Mouse (Mus musculus) c-Kit-negative CD71-positive TER-119-positive erythroid progenitor cells, embryonic 14.5 days (primary cell): ENCODE measurements at regions not wholly inside any gene's neighbourhood (a gene's known extent, or its start where the extent isn't known, plus 50 kb on each side); places are given as distances from the start of the nearest gene placed in this dataset.

Experiments used
- DNase-seq: peaks from one replicate; pipeline ENCODE4 v3.0.0-alpha.2; 2013; ENCODE audit warnings: low read depth, low spot score

DNA sequence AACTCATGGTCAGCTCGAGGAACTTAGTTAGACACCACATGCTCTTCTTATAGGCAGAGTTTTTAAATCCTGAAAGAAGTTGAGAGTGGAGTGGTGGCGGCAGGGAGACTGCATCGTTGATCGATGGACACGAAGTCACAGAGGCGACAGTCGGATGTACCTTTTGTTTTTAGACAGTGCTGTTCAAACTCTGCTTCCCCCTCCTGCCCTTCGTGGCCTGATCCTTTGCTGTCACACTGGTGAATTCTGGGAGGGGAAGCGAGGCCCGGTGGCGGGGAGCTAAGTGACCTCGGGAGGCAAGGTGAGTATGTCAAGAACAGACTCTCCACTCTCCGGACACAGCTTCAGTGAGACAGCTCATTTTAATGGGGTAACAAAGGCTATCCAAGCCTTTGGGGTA lies 155.5 kb downstream of the Cog6 start:
- DNase-seq: no peak

DNA sequence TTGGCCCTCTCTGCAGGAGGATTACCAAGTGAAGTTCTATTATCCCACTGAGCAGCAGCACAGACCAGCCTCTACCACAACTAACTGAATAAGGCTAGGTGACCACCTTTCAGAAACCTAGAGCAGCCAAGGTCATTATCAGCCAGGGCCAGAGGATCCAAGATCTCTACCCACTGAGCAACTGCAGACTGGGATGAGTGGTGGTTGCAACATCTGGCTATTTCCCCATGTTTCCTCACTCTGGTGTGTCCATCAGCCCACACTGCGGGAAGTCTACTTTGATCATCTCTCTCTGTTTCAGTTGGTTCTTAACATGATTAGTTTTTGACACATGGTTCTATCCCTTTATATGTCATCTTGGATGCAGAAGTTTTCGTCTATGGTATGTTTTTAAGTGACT lies 157.2 kb downstream of the Cog6 start:
- DNase-seq: no peak

DNA sequence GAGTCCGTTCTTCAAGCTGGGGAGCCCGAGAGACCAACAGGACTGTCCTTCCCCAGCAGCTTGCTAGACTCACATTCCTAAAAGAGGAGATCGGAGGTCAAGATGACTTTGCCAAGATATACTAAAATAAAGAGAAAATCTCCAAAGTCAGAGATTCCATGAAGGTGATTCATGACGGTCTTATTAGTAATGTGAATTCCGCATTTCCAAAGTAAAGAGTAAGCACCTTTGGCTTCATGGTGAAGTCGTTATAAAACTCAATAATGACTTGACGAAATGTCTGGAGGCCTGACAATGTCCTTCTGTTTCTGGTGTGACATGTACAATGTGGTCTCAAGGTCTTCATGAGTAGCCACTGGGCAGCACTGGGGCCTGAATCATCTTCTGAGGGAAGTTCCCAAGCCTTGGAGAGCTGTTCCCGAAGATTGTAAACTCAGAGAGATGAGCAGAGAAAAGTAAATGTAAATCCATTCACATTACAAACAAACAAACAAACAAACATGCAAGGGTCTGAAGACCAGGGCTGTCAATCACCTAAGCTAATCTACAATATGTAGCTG lies 157.7 kb downstream of the Cog6 start:
- DNase-seq: no peak

DNA sequence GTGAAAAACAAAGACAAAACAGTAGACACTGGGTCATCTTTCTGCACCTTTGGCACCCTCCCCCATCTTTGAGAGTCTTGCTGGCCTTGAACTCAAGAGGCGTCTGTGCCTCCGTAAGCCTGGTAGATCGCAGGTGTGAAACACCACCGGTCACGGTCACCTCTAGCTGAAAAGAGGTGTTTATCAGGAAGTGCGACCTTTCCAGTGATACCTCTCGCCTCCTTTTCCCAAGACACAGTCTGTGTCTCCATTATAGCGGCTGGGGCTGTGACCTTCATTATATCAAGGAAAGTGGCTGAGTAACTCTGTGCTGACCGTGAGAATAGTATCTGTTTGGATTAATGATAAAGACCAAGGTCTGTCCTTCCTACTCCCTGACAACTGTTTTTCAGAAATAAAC lies 158.8 kb downstream of the Cog6 start:
- no peak for DNase-seq

DNA sequence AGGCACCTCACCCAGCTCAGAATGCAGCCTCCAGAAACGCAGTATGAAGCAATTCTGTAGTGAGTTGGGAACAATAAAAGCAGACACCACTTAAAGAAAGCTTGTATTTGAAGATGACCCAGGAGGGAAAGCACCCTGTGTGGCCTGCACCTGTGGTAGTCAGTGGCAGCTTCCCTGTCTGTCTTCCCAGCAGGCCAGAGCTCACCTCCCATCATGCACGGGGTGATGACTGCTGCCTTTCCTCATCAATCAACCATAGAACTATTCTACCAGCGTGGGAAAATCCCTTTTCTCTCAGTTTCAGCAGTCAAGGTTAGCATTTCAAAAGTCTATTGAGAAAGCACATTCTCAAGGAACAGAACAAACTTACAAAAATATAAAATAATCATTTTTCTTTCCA lies 160.0 kb downstream of the Cog6 start:
- no peak for DNase-seq

DNA sequence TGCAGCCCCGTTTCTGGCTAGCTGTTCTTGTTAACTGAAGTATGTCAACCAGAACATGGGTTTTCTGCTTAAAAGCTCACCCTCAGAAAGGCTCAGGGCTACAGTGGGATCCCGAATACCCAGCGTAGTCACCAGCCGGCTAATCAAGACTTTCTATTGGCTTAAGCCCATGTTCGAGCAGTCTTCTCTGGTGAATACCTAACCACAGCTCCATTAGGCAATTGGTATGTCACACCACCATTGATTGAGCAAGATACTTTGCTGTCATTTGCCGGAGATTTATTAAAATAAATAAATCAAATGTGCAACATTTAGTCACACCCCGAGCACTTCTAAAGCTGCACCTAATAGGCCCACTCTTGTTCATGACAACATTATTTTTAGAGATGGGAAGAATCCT lies 162.5 kb downstream of the Cog6 start:
- no peak for DNase-seq

DNA sequence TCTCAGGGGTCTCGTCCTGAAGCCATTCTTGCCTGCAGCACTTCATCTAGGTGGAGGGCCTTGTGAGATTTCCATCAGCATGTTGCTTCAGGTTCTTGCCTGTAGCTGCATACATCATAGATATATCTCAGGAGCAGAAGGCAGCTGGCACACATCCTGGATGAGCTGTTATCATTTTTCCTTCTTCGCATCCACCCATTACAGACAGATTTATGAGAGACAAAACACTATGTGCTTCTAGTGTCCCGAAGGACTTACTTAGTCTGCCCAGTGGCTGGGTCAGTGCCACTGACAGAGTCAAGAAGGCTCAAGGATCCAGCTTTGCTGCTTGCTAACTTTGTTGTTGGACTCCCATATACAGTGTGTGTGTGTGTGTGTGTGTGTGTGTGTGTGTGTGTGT lies 163.9 kb downstream of the Cog6 start:
- DNase-seq: no peak

DNA sequence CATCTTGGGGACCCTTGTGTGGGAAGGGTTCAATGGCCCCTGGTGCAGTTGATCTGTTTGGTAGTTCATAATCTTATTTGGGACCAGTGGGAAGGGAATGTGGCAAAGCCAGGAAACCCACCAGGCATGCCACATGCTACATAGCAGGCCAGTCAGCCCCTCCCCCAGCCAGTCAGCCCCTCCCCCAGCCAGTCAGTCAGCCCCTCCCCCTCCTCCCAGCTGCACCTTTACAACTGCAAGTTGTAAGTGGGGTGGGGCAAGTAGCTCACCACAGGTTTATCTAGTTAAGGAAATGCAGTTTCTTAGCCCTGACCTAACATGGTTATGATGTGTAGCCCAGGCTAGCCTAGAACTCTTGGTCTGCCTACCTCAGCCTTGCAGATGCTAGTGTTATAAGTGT lies 171.9 kb downstream of the Cog6 start:
- no peak for DNase-seq

DNA sequence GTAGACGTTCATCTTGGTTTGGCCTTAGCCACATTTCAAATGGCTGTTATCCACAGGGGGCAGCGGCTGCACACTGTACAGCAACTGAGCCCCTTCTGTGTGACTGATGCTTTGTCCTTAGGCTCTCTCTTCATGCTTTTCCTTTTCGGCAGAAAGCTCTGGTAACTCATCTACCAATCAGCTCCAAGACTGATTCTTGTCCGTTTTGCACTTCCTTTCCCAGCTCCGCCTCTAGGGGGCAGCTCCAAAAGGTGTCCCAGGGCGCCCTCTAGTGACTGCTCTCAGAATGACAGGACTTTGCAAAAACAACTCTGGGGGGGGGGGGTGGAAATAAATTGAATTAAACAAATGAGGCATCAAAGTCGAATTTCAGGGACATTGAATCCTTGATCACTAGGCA lies 173.0 kb downstream of the Cog6 start:
- DNase-seq: peak; percentile 38

DNA sequence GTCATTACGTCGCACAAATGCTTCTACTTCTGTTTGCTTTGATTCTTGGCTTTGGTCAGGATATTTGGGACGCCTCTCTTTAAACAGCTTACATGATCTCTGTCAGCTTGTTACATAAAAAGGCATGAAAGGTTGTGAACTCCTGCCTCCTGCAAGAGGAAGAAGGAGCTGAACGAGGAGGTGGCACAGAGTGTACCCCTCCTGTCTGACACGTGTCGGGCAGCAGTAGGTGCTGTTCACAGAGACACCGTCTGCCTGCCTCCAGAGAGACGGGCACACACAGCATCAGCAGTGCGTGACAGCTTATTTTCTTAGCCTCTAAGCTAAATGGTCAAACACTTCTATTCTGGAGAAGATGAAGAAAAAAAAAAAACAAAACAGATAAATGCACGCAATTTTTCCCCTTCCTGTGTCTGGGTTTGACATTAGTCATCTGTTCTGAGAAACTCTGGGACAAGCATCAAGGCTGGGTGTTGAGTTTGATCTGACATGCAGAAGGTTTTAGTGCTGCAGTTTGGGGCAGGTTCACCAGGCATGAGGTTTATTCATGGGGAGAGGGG lies 174.1 kb downstream of the Cog6 start:
- DNase-seq: no peak

DNA sequence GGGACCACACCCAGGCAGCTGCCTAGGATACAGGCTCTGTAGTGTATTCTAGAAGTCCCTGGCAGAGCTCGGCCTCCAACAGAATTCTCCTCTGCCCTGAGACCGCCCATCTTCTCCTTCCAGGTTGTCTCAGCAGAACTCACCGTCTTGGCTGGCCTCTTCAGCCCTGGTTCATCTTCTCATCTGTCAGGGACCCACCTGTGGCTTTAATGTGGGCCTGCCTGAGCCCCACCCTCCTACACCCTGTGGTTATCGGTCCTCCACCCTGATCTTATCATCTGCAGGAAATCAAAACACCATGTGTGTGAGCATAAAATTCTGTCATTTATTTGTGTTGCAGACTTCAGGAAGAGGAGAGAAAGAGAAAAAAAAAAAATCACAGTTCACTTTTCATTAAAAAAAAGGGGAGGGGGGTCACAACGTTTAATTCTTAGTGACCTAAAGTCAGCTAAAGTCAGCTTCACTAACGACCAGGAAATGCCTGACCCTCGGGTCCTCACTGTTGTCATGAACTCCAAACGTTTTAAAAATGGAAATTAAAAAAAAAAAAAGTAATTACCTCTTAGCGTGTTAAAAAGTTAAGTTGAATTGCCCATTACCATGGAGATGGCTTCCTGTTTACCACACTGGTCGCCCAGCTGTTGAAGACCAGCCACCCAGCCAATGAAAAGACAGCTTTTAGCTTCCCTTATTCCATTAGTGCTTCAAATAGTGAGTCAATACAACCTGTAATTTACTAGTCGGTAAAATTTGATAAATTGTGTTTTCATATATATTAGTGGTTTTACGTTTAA lies 176.7 kb downstream of the Cog6 start:
- DNase-seq: no peak

DNA sequence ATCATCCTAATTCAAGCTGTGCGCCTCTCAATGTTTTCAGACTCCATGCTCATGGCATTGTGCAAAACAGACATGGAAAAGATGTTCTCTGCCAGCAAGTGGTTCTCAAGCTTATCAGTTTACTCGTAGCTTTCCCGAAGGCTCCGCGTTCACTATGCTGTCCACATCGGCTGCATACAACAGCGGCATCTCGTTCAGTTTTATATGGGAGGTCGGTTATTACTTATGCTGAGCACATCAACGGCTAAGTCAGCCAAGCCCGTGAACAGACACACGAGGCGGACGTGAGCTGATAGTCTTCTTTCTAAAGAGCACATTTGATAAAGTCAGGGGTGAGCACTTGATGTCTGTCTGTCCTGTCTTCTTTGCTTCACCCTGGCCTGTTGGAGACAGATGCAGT lies 179.0 kb downstream of the Cog6 start:
- DNase-seq: no peak

DNA sequence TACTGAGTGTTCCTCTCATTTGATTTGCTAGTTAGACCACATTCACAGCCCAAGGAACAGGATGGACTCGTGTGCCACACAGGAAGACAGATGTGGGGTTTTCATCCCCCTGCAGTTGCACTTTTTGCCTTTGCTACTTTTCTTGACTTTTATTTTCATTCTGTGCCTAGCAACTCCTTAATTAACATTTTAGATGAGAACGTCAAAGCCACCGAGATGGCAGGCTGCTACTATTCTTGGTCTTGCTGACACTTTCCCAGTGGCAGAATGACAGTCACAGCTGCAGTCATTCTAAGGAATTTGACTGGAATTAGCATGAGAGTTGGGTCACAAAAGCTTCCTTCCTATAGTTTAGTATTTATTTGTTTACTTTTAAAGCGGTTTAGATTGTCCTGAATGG lies 179.5 kb downstream of the Cog6 start:
- no peak for DNase-seq

DNA sequence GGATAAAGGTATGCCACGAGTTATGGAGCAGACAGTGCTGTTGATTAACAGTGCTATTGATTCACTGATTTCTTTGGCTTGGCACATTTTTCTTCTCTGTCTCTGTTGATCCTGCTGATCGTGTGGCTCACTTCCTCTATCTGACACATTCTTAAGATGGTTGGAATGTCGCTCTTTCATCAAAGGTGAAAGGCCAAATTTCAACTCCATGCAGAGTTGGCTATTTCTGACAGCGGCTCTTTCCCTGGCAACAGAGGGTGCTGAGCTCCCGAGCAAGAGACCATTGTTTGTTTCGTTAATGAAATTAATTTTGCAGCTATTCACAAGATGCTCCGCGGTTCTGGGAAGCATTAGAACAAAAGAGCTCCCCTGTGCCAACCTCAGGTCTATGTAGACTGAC lies 180.3 kb downstream of the Cog6 start:
- no peak for DNase-seq

DNA sequence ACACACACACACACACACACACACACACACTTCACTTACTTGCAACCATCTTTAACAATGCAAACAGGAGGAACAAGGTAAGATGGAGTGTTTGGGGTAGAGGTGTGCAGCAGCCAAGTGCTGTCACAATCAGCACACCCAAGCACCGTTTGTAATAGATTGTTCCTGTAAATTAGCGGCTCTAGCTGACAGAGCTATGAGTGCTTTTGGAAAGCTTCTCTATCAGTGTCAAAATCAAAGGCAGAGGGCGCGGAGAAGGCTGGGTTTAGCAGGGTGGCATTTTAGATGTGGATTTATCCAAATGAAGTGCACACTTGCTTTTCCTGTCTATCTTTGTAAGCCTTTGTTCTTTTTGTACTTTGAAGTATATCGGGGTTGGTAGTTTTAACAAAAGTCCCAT lies 184.6 kb downstream of the Cog6 start:
- no peak for DNase-seq

DNA sequence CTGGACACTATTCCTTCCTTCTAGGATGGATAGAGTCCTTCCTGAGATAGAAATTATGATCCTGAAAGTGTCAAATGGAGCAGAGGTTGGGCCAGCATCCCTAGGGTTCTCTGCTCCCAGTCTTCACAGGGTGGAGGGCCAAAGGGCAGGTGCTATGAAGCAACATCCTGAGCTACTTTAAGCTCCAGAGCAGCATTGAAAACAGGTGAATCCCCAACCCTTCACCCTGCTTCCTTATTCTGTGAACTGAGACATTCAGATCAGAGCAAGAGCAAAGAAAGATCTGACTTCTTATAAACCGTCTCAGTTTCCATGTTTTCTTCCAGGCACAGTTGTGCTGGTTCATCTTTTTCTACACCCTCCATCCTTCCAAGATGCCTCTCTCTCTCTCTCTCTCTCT lies 185.1 kb downstream of the Cog6 start:
- no peak for DNase-seq

DNA sequence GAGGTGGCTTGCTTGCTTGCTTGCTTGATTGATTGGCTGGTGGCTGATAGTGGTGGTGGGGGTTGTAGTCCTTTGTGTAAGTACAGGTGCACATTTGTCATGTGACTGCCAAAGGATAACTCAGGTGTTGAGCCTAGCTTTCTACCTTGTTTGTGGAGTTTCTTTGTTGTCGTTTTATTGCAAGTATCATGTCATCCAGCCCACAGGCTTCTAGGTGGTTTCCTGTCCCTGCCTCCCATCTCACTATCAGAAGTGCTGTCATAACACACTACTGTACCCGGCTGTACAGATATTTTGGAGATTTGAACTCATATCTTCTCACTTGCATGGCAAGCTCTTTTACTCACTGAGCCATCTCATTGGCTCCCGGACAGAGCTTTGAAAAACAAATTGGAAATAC lies 186.9 kb downstream of the Cog6 start:
- no peak for DNase-seq

DNA sequence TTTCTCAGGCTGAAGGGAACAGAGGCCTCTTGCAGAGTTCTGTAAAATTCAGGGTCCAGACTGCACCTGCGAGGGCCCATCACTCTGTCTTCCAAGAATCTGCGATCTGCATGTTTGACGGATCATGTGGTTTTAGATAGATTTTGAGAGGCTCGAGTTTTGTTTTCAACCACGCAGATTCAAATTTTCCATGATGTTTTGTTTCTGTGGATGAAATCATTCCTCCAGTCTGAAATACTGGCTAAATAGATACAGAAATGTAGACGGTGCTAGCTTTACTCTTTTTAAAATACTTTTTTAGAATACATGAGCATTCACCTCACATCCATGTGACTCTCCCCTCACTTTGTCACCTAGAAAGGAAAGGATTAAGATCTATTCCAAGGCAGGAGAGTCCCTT lies 188.0 kb downstream of the Cog6 start:
- DNase-seq: no peak

DNA sequence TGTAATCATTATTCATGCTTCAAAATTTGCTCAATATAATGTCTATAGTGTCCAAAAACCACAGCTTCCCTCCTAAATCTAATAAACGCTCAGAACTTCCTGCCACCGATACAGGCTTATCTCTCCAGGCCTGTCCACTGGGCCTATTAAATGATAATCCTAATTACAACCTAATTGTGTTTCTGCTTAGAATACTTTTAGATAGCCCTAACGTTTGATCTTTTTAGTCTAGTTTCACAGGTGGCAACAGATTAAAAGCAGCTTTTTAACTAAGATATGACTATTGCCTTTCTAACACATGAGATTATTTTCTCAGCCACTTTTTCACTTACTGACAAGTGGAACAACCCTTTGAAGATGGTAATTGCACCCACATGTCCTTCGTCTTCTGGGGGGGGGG lies 188.6 kb downstream of the Cog6 start:
- no peak for DNase-seq

DNA sequence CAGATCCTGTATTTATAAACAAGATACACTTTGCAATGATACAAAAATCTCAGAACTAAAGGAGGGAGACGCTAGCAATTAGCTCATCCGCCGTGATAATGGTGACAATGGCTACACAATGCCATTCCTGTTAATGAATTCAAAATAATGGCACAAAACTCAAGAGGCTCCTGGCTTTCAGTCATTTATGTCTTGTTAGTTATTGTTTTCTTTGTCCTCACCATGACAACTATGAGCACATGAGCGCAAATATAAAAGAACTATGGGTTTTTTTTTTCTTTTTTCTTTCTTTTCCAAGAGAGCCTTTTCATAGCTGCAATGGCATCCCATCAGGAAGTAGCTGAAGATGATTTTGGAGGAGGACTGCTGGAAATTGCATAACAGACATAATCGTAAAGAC lies 194.2 kb downstream of the Cog6 start:
- no peak for DNase-seq

DNA sequence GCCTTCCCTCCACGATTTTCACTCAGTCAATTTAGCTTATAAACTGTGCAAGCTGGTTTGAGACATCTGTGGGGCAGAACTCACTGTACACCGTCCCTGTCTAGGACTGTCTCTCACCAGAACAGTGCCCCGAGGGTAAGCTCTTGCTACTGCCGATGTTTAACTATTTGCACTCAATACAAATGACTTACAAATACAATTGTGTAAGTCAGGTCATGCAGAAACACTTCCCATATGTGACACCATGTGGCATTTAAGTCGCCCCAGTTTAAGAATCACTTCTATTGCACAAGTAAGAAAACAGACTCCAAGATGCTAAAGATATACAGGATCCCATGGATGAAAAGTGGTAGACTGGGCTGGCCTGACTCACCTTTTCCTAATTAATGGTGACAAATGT lies 195.6 kb downstream of the Cog6 start:
- no peak for DNase-seq

DNA sequence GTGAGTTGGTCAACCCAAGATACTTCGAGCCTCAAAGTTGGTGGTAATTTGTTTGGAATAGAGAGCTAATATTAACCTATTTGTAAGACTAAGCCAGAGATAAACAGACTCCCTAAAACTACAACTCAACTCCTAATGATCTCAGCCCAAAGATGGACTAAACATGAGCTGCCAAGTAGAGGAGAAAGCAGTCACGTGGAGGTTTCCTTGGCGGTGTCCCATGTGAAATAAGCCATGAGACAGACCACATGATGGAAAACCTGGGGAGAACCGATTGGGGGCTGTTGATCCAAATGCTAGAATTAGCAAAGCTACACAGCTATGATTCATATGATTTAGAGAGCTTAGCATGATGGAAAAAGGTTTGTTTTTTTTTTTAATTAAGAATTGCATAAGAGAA lies 198.6 kb downstream of the Cog6 start:
- DNase-seq: no peak

DNA sequence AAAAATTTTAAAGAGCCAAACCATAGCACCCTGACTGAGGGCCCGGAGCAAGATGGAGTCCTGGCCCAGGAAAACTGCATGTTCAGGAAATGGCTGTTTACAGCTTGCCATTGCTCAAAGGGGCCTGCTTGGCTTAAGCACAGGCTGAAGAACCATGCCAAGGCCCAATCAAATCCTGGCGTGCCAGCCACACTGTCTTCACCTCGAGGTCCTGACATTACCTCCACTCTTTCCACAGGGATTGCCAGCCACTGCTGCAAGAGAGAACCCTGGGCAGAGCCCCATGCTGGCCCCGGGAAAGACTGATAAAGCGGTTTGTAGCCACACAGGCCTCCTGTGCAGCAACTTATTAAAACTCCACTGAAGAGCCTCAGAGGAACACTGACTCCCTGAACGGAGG lies 199.6 kb downstream of the Cog6 start:
- no peak for DNase-seq

DNA sequence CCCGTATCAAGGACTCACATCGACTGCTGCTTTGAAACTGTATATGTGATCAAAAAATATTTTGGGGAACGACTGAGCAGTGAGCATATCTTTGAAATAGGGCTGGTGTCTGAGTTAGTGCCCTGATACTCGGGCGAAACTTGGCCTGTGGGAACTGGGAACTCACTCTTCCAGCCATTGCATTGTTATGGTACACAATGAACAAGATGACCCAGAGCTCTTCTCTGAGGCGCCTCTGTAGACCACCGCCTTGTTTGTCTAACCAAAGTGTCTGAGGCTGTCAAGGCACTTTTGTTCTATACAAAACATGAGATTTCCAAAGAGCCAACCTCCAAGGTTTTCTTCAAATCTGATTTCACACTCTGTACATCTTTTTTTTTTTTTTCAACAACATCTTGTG lies 201.5 kb downstream of the Cog6 start:
- no peak for DNase-seq
